Mouse (Mus musculus) kidney, postnatal 14 days (tissue): ENCODE data around the gene A430005L14Rik.
A peak's percentile ranks its signal among the peaks of the same experiment; 100 is the strongest.

Experiments used
- DNase-seq: peaks from one replicate; pipeline ENCODE4 v3.0.0; 2022; ENCODE audit warnings: mixed read lengths

A430005L14Rik gene

GRCm38 (mm10) chr4:153974431-153975291, 17.6 kb downstream of the A430005L14Rik start, which contains the start of the genes Dffb and Cep104:
Dffb (minus strand) TSS chr4:153975126.
Cep104 (plus strand) TSS chr4:153975194.
- peak; percentile 96 for DNase-seq

- DNase-seq = no peak
Measured at GRCm38 (mm10) chr4:153975292-153975662, 18.2 kb downstream of the A430005L14Rik start.

DNA sequence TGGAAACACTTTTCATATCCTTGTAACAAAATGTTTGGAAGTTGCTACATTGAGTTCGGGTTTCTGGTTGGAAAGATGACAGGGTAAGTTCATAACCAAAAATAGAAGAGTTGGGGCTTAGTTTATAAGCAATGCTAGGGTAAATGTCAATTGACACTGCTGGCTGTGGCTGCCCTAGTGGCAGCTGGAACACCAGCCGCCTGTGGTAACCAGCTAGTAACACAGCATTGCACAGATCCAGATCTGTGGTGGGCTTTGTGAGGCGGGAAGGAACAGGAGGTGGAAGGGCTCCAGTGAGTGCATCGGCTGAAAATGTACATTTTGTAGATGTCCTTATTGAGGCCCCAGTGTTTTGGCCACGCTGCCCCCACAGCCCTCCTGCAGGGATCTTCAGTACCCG, 18.7 kb downstream of the A430005L14Rik start:
- DNase-seq = no peak

DNA sequence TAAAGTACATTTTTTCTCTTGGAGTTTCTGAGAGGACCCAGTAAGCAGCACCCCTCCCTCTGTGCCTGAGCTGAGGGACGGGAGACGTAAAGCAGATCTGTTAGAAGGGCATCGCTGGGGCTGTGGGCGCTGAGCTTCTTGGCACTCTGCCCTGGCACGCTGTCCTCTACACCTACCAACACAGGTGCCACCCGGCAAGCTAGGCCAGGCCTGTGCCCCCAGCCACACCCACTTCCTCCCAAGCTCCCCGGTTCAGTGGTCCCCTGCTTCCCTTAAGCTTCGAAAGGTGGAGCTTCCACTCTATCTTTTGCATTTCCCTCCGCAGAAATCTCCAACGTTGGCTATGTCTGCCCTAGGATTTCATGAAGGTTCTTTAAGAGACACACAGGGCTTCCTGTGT, 22.2 kb downstream of the A430005L14Rik start:
- DNase-seq = no peak

- DNase-seq = no peak
Measured at GRCm38 (mm10) chr4:153980470-153980869, 23.4 kb downstream of the A430005L14Rik start.

DNA sequence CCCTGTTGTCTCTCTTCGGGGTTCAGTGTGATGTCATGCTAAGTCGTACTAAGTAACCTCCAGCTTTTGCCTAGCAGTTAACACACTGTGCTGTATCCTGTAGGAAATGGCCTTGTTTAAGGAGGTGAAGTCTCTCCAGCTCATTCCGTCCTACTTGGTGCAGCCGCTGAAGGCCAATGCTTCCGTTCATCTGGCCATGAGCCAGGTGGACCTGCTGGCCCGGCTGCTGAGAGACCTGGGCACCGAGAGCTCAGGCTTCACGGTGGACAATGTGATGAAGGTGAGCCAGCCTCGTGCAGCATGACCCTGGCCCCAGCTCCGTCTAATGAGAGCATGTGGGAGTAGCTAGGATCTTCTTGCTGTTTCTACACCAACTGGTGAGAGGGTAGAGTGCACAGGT, 35.7 kb downstream of the A430005L14Rik start:
- no peak for DNase-seq

DNA sequence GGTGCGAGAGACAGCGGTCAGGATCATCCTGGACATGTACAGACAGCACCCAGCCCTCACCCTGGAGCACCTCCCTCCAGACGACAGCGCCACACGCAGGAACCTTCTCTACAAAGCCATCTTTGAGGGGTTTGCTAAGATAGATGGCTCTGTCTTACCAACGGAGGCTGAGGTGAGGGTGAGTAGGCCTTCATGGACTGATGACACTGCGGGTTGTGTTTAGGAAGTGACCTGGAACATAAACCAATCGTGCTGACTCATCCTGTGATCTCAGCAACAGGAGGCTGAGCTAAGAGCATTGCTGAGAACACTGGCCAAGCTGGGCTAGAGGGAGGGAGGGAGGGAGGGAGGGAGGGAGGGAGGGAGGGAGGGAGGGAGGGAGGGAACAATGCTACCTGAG, 36.5 kb downstream of the A430005L14Rik start:
- DNase-seq = no peak

- no peak for DNase-seq
Measured at GRCm38 (mm10) chr4:154005488-154005887, 48.5 kb downstream of the A430005L14Rik start.

GRCm38 (mm10) chr4:154006264-154006663, 49.2 kb downstream of the A430005L14Rik start:
- no peak for DNase-seq

GRCm38 (mm10) chr4:154007759-154008158, 50.7 kb downstream of the A430005L14Rik start:
- DNase-seq = no peak

DNA sequence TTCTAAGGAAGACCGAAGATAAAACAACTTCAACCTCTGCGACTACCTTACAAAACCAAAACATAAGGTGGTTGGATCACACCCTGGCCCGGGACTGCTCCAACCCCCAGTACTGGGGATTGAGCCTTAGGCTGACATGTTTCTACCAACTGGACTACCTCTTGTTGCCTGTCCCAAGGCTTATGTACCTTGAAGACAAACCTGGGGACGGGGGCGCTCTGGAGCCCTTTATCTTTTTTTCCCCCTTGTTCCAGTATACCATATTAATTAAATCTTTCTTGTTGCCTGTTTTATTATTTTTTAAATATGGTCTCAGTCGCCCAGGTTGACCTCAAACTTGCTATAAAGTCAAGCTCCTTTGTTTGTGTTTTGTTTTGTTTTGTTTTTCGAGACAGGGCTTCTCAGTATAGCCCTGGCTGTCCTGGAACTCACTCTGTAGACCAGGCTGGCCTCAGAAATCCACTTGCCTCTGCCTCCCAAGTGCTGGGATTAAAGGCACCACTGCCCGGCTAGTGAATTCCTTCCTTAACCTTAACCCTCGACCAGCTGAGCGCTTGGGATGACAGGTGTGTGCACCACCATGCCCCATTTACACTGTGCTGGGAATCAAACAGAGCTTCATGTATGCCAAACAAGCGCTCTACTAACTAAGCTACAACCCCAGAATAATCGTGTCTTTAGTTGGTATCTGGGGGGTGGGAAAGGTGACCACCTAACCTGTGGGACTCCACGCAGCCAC, 54.0 kb downstream of the A430005L14Rik start:
- DNase-seq = no peak
